ENCODE assay signal across 8 mouse cellular contexts in genomic region chr3:58490787-58491186, GRCm38 (mm10). TPM values are rescaled to one million over a fixed set of nuclear protein-coding genes. Genes with fewer than 3 reads are reported as not detected.
DNase-seq lines count a peak whose midpoint lies in the region; ATAC-seq lines count a peak whose summit lies in the region.

No protein-coding gene starts in this region.

- ATAC-seq in hematopoietic stem cell, adult 5-6 weeks (replicated peaks in 1 of 2; ENCODE audit: insufficient read depth in 1 of 2, low FRiP score in 2 of 2, low TSS enrichment in 1 of 2, low read depth in 1 of 2, poor library complexity in 2 of 2, severe bottlenecking in 2 of 2), result peak; percentile 27 to 62; a peak in 1 of 4 replicates

- peak; percentile 23 for DNase-seq in kidney, adult 18-20 months
- DNase-seq in kidney, adult 11 months, result no peak
- peak; percentile 66 for DNase-seq in CD4-positive, CD25-positive, alpha-beta regulatory T cell, adult 2 months (ENCODE audit: low read depth, low spot score)
- DNase-seq in NIH3T3 (ENCODE audit: low read depth), result peak; percentile 69
- DNase-seq in lung, postnatal 25 days (ENCODE audit: low spot score), result peak; percentile 23
- peak; percentile 23 for DNase-seq in thymus, postnatal 25 days
- no peak for DNase-seq in ovary, postnatal 36 days (ENCODE audit: low spot score)

RNA-seq across cellular contexts. Expression of gene Eif2a, which starts 34.8 kb away (rescaled TPM):
- total RNA-seq in hematopoietic stem cell, adult 5-6 weeks (2017), result 115 and 125 TPM in 2 replicates

RNA-seq across cellular contexts. Expression of gene Serp1, which starts 34.9 kb away (rescaled TPM):
- 78.7 and 86.1 TPM in 2 replicates for total RNA-seq in hematopoietic stem cell, adult 5-6 weeks (2017)

Comparison
In these comparisons a context has a peak if more than half of its experiments do, and no peak if none do; other contexts are left out.
1. DNase-seq: peak in kidney, adult 18-20 months (single experiment), CD4-positive, CD25-positive, alpha-beta regulatory T cell, adult 2 months (single experiment), NIH3T3 (single experiment), lung, postnatal 25 days (single experiment) and thymus, postnatal 25 days (single experiment); none in kidney, adult 11 months (single experiment) and ovary, postnatal 36 days (single experiment).